Mouse (Mus musculus) intestine, embryonic 16.5 days (tissue): ENCODE measurements around the gene Trit1. TPM values are rescaled to one million over a fixed set of nuclear protein-coding genes. Genes with fewer than 3 reads are reported as not detected.
A peak's percentile ranks its signal among the peaks of the same experiment; 100 is the strongest.

Experiments used
- ATAC-seq: fragments of 200-750 bp; cut with Nextera tagmentation; 2 replicates; pipeline ENCODE4 v1.8.0; 2017; ENCODE audit warnings: moderate TSS enrichment, moderate library complexity
- H3K27ac ChIP-seq: fragments of 300-500 bp; sonication (generic); 2 replicates; pipeline ENCODE4 v1.5.1; 2014; ENCODE audit warnings: mild to moderate bottlenecking, low read length
- H3K27me3 ChIP-seq: fragments of 300-500 bp; sonication (generic); replicated peaks from 2 replicates; pipeline ENCODE4 v1.6.1; 2014; ENCODE audit warnings: low read length, control low read depth, mixed read lengths; ENCODE audit not compliant: control insufficient read depth, insufficient read depth
- H3K36me3 ChIP-seq: fragments of 300-500 bp; sonication (generic); 2 replicates; pipeline ENCODE4 v1.6.1; 2014; ENCODE audit warnings: low read length, control low read depth; ENCODE audit not compliant: control insufficient read depth, insufficient read depth
- H3K4me1 ChIP-seq: fragments of 300-500 bp; sonication (generic); 2 replicates; pipeline ENCODE4 v1.6.1; 2014; ENCODE audit warnings: low read length, control low read depth, mixed read lengths; ENCODE audit not compliant: control insufficient read depth, insufficient read depth
- H3K4me2 ChIP-seq: fragments of 300-500 bp; sonication (generic); 2 replicates; pipeline ENCODE4 v1.6.1; 2014; ENCODE audit warnings: low read depth, low read length, control low read depth
- H3K4me3 ChIP-seq: fragments of 300-500 bp; sonication (generic); 2 replicates; pipeline ENCODE4 v1.5.1; 2014; ENCODE audit warnings: mild to moderate bottlenecking, low read length
- H3K9ac ChIP-seq: fragments of 300-500 bp; sonication (generic); 2 replicates; pipeline ENCODE4 v1.6.1; 2014; ENCODE audit warnings: low read depth, low read length
- H3K9me3 ChIP-seq: fragments of 300-500 bp; sonication (generic); 2 replicates; pipeline ENCODE4 v1.6.1; 2016; ENCODE audit warnings: low read length, control low read depth; ENCODE audit not compliant: control insufficient read depth
- WGBS: fragments of 180-500 bp; shearing (Covaris S2); extraction: QIAGEN DNeasy Blood & Tissue Kit; methylation state at CpG from one replicate; pipeline ENCODE4 v1.1.7; 2014; 5-methylcytosine and 5-hydroxymethylcytosine counted together
- polyA plus RNA-seq: library from polyadenylated mRNA; unstranded; fragments of >200 nt; fragmentation: Nextera tagmentation; extraction: Ambion mirVana; gene quantifications from 2 replicates; pipeline ENCODE4 v1.2.1, GENCODE M21; 2015

Gene Trit1
- polyA plus RNA-seq: 12.7 and 16.0 TPM in 2 replicates

GRCm38 (mm10) chr4:123016451-123016957 is at the start of gene Trit1:
Gene Trit1 (plus strand): TSS chr4:123016597.
- Histone ChIP-seq H3K4me2 (peak within 1 kb of the TSS; percentile 60), H3K27me3 (no peaks in the 10 kb centered on the region), H3K4me1 (peaks cover 19% of the 10 kb centered on the region), H3K4me3 (peak within 1 kb of the TSS; percentile 83), H3K27ac (peak within 1 kb of the TSS; percentile 82), H3K9ac (peak within 1 kb of the TSS; percentile 91), H3K36me3 (peaks cover 3% of the 10 kb centered on the region; the same call in 1 of the 2 replicates), H3K9me3 (no peaks in the 10 kb centered on the region)
- WGBS: under 1% methylated on average over 34 of the region's 34 CpGs
- ATAC-seq: peak; percentile 98

- Histone ChIP-seq H3K9me3 (no peaks in the 10 kb centered on the region), H3K4me2 (no peak overlapping the region), H3K9ac (no peak overlapping the region), H3K27me3 (no peaks in the 10 kb centered on the region), H3K36me3 (no peaks in the 10 kb centered on the region), H3K4me3 (no peak overlapping the region), H3K27ac (no peak overlapping the region), H3K4me1 (no peaks in the 10 kb centered on the region)
- WGBS: 56% methylated on average over 4 of the region's 4 CpGs
- ATAC-seq: no peak
These were observed 48.3 kb upstream of the Trit1 start for GRCm38 (mm10) chr4:122968106-122968505.

- Histone ChIP-seq H3K4me3 (no peak overlapping the region), H3K9ac (no peak overlapping the region), H3K36me3 (no peaks in the 10 kb centered on the region), H3K27ac (no peak overlapping the region), H3K27me3 (no peaks in the 10 kb centered on the region), H3K9me3 (no peaks in the 10 kb centered on the region), H3K4me2 (no peak overlapping the region), H3K4me1 (no peaks in the 10 kb centered on the region)
- no peak for ATAC-seq
- WGBS: 78% methylated on average over 4 of the region's 4 CpGs
These were observed 45.2 kb upstream of the Trit1 start for GRCm38 (mm10) chr4:122971191-122971590.

GRCm38 (mm10) chr4:122971646-122972045 is 44.8 kb upstream of the Trit1 start:
- no peak overlapping the region for H3K4me2 ChIP-seq
- no peaks in the 10 kb centered on the region for H3K4me1 ChIP-seq
- no peaks in the 10 kb centered on the region for H3K9me3 ChIP-seq
- H3K36me3 ChIP-seq: no peaks in the 10 kb centered on the region
- no peak overlapping the region for H3K27ac ChIP-seq
- ATAC-seq: no peak
- no peak overlapping the region for H3K9ac ChIP-seq
- no peaks in the 10 kb centered on the region for H3K27me3 ChIP-seq
- WGBS: 80% methylated on average over 4 of the region's 4 CpGs
- no peak overlapping the region for H3K4me3 ChIP-seq

- Histone ChIP-seq H3K4me1 (no peaks in the 10 kb centered on the region), H3K4me2 (no peak overlapping the region), H3K27ac (no peak overlapping the region), H3K4me3 (no peak overlapping the region), H3K27me3 (no peaks in the 10 kb centered on the region), H3K9ac (no peak overlapping the region), H3K36me3 (no peaks in the 10 kb centered on the region), H3K9me3 (no peaks in the 10 kb centered on the region)
- no peak for ATAC-seq
- 61% methylated on average over 8 of the region's 8 CpGs for WGBS
These were observed 44.3 kb upstream of the Trit1 start for GRCm38 (mm10) chr4:122972056-122972455.

GRCm38 (mm10) chr4:122974976-122975520 is 41.3 kb upstream of the Trit1 start:
- no peaks in the 10 kb centered on the region for H3K4me1 ChIP-seq
- no peak overlapping the region for H3K27ac ChIP-seq
- no peaks in the 10 kb centered on the region for H3K9me3 ChIP-seq
- no peak overlapping the region for H3K4me2 ChIP-seq
- H3K4me3 ChIP-seq: no peak overlapping the region
- no peaks in the 10 kb centered on the region for H3K36me3 ChIP-seq
- ATAC-seq: no peak
- no peaks in the 10 kb centered on the region for H3K27me3 ChIP-seq
- WGBS: 82% methylated on average over 5 of the region's 5 CpGs
- H3K9ac ChIP-seq: no peak overlapping the region

GRCm38 (mm10) chr4:122976885-122977284 is 39.5 kb upstream of the Trit1 start:
- H3K27me3 ChIP-seq: no peaks in the 10 kb centered on the region
- H3K36me3 ChIP-seq: no peaks in the 10 kb centered on the region
- H3K9me3 ChIP-seq: no peaks in the 10 kb centered on the region
- H3K4me3 ChIP-seq: no peak overlapping the region
- ATAC-seq: no peak
- H3K9ac ChIP-seq: no peak overlapping the region
- H3K4me1 ChIP-seq: peaks cover 4% of the 10 kb centered on the region; the same call in 1 of the 2 replicates
- no peak overlapping the region for H3K27ac ChIP-seq
- 58% methylated on average over 4 of the region's 4 CpGs for WGBS
- no peak overlapping the region for H3K4me2 ChIP-seq

GRCm38 (mm10) chr4:122978850-122979249 is 37.5 kb upstream of the Trit1 start:
- Histone ChIP-seq H3K4me1 (peaks cover 11% of the 10 kb centered on the region; the same call in 1 of the 2 replicates), H3K36me3 (no peaks in the 10 kb centered on the region), H3K9me3 (no peaks in the 10 kb centered on the region), H3K27me3 (peaks cover 5% of the 10 kb centered on the region; the same call in 1 of the 2 replicates), H3K9ac (no peak overlapping the region), H3K27ac (no peak overlapping the region), H3K4me2 (no peak overlapping the region), H3K4me3 (no peak overlapping the region)
- WGBS: 79% methylated on average over 2 of the region's 2 CpGs
- no peak for ATAC-seq

GRCm38 (mm10) chr4:122979826-122980225 is 36.6 kb upstream of the Trit1 start:
- no peak overlapping the region for H3K9ac ChIP-seq
- H3K4me2 ChIP-seq: no peak overlapping the region
- no peaks in the 10 kb centered on the region for H3K36me3 ChIP-seq
- H3K9me3 ChIP-seq: no peaks in the 10 kb centered on the region
- H3K4me3 ChIP-seq: no peak overlapping the region
- peaks cover 9% of the 10 kb centered on the region for H3K27me3 ChIP-seq
- 88% methylated on average over 3 of the region's 3 CpGs for WGBS
- ATAC-seq: no peak
- H3K4me1 ChIP-seq: peaks cover 11% of the 10 kb centered on the region; the same call in 1 of the 2 replicates
- no peak overlapping the region for H3K27ac ChIP-seq
